Mouse (Mus musculus) midbrain, embryonic 10.5 days (tissue): ENCODE measurements around the gene Cst6. TPM values are rescaled to one million over a fixed set of nuclear protein-coding genes. Genes with fewer than 3 reads are reported as not detected.

Experiments used
- DNase-seq: peaks from one replicate; pipeline ENCODE4 v3.0.0-alpha.2; 2017; ENCODE audit warnings: low spot score
- H3K27ac ChIP-seq: fragments of 300-500 bp; sonication (generic); replicated peaks from 2 replicates; pipeline ENCODE4 v1.5.1; 2016; ENCODE audit warnings: mild to moderate bottlenecking
- H3K27me3 ChIP-seq: fragments of 300-500 bp; sonication (generic); 2 replicates; pipeline ENCODE4 v1.6.1; 2016; ENCODE audit warnings: low read depth, mild to moderate bottlenecking; ENCODE audit not compliant: poor library complexity, severe bottlenecking
- H3K36me3 ChIP-seq: fragments of 300-500 bp; sonication (generic); 2 replicates; pipeline ENCODE4 v1.6.1; 2016; ENCODE audit warnings: mild to moderate bottlenecking, moderate library complexity
- H3K4me1 ChIP-seq: fragments of 300-500 bp; sonication (generic); 2 replicates; pipeline ENCODE4 v1.6.1; 2016
- H3K4me3 ChIP-seq: fragments of 300-500 bp; sonication (generic); 2 replicates; pipeline ENCODE4 v1.5.1; 2016; ENCODE audit warnings: mild to moderate bottlenecking, moderate library complexity
- H3K9me3 ChIP-seq: fragments of 300-500 bp; sonication (generic); replicated peaks from 2 replicates; pipeline ENCODE4 v1.6.1; 2016; ENCODE audit warnings: mild to moderate bottlenecking
- WGBS: fragments of 180-500 bp; shearing (Covaris S2); methylation state at CpG from one replicate; pipeline ENCODE4 v1.1.7; 2016; 5-methylcytosine and 5-hydroxymethylcytosine counted together
- polyA plus RNA-seq: library from polyadenylated mRNA; unstranded; fragments of >200 nt; fragmentation: Nextera tagmentation; extraction: Ambion mirVana; gene quantifications from 2 replicates; pipeline ENCODE4 v1.2.1, GENCODE M21; 2016

The Cst6 gene
- polyA plus RNA-seq, 1 experiment from 2014 or later, result 0.67 TPM

GRCm38 (mm10) chr19:5300588-5300987, 48.8 kb downstream of the Cst6 start:
- no peak for DNase-seq
- H3K4me1 ChIP-seq, result peaks cover 39% of the 10 kb centered on the region

GRCm38 (mm10) chr19:5297903-5298800, 51.2 kb downstream of the Cst6 start, which contains the start of gene Gal3st3:
Gene Gal3st3 (plus strand): TSS chr19:5298331.
- Histone ChIP-seq H3K4me3 (peak within 1 kb of the TSS; percentile 65), H3K36me3 (peaks cover 16% of the 10 kb centered on the region), H3K27me3 (no peaks in the 10 kb centered on the region), H3K4me1 (peaks cover 50% of the 10 kb centered on the region), H3K27ac (peak within 1 kb of the TSS; percentile 89), H3K9me3 (no peaks in the 10 kb centered on the region)
- WGBS, result 6% methylated on average over 32 of the region's 32 CpGs
- DNase-seq, result peak; percentile 68

More at GRCm38 (mm10) chr19:5300588-5300987, 48.8 kb downstream of the Cst6 start:
- Histone ChIP-seq H3K27ac (no peak overlapping the region), H3K36me3 (peaks cover 22% of the 10 kb centered on the region), H3K27me3 (no peaks in the 10 kb centered on the region), H3K4me3 (no peak overlapping the region), H3K9me3 (no peaks in the 10 kb centered on the region)
- 85% methylated on average over 6 of the region's 6 CpGs for WGBS

GRCm38 (mm10) chr19:5296630-5297029, 52.7 kb downstream of the Cst6 start:
- WGBS, result 85% methylated on average over 5 of the region's 5 CpGs
- DNase-seq, result no peak
- Histone ChIP-seq H3K4me3 (peak overlapping the region; percentile 95; the same call in 1 of the 2 replicates), H3K9me3 (no peaks in the 10 kb centered on the region), H3K27ac (0 out of 2 replicates have a peak overlapping the region, but pooled peaks have one; percentile 96), H3K36me3 (peaks cover 28% of the 10 kb centered on the region), H3K27me3 (no peaks in the 10 kb centered on the region), H3K4me1 (peaks cover 53% of the 10 kb centered on the region)

- no peak for DNase-seq
Observed at GRCm38 (mm10) chr19:5295736-5296075, 53.7 kb downstream of the Cst6 start.

GRCm38 (mm10) chr19:5294972-5295735, 54.2 kb downstream of the Cst6 start, which contains the start of gene Sf3b2:
Gene Sf3b2 (minus strand): TSS chr19:5295455.
- DNase-seq, result peak; percentile 98
- Histone ChIP-seq H3K4me3 (peak within 1 kb of the TSS; percentile 95), H3K9me3 (no peaks in the 10 kb centered on the region), H3K36me3 (peaks cover 43% of the 10 kb centered on the region), H3K4me1 (peaks cover 53% of the 10 kb centered on the region), H3K27me3 (no peaks in the 10 kb centered on the region), H3K27ac (peak within 1 kb of the TSS; percentile 96)
- WGBS, result under 1% methylated on average over 46 of the region's 46 CpGs

More at GRCm38 (mm10) chr19:5295736-5296075, 53.7 kb downstream of the Cst6 start:
- H3K9me3 ChIP-seq, result no peaks in the 10 kb centered on the region
- peak overlapping the region; percentile 96 for H3K27ac ChIP-seq
- peaks cover 53% of the 10 kb centered on the region for H3K4me1 ChIP-seq
- WGBS, result 7% methylated on average over 13 of the region's 13 CpGs
- peaks cover 37% of the 10 kb centered on the region for H3K36me3 ChIP-seq
- H3K27me3 ChIP-seq, result no peaks in the 10 kb centered on the region
- H3K4me3 ChIP-seq, result peak overlapping the region; percentile 95

Other genes with a start within 250 kb of the Cst6 start
- gene Rab1b, start 242.5 kb downstream of the Cst6 start, polyA plus RNA-seq, result 267 and 280 TPM in 2 replicates
- gene Klc2, start 231.0 kb downstream of the Cst6 start, polyA plus RNA-seq, result 31.1 and 40.7 TPM in 2 replicates
- gene Pacs1, start 76.5 kb downstream of the Cst6 start, polyA plus RNA-seq, result 21.3 and 23.7 TPM in 2 replicates
- gene Sf3b2, start 54.1 kb downstream of the Cst6 start, polyA plus RNA-seq, result 468 and 500 TPM in 2 replicates
- gene Gal3st3, start 51.2 kb downstream of the Cst6 start, polyA plus RNA-seq, result 10.8 and 15.4 TPM in 2 replicates
- gene Catsper1, start 13.8 kb downstream of the Cst6 start, polyA plus RNA-seq, result not detected in 2 replicates
- 86.9 and 89.4 TPM in 2 replicates for gene Eif1ad, start 17.2 kb upstream of the Cst6 start, polyA plus RNA-seq
- 575 and 616 TPM in 2 replicates for gene Banf1, start 17.6 kb upstream of the Cst6 start, polyA plus RNA-seq
- 88.2 and 96.2 TPM in 2 replicates for gene Sart1, start 39.1 kb upstream of the Cst6 start, polyA plus RNA-seq
- gene Tsga10ip, start 53.0 kb upstream of the Cst6 start, polyA plus RNA-seq, result 0.39 TPM in 1 of 2 replicates, not detected in the other
- 221 and 228 TPM in 2 replicates for gene Drap1, start 75.4 kb upstream of the Cst6 start, polyA plus RNA-seq
- 45.1 and 48.5 TPM in 2 replicates for gene AI837181, start 75.6 kb upstream of the Cst6 start, polyA plus RNA-seq
- gene Fosl1, start 98.0 kb upstream of the Cst6 start, polyA plus RNA-seq, result not detected in 2 replicates
- 5.5 and 6.0 TPM in 2 replicates for gene Ccdc85b, start 108.3 kb upstream of the Cst6 start, polyA plus RNA-seq
- gene Fibp, start 111.0 kb upstream of the Cst6 start, polyA plus RNA-seq, result 98.0 and 111 TPM in 2 replicates
- 1.7 and 2.7 TPM in 2 replicates for gene Ctsw, start 118.9 kb upstream of the Cst6 start, polyA plus RNA-seq
- 67.6 and 69.1 TPM in 2 replicates for gene Efemp2, start 124.4 kb upstream of the Cst6 start, polyA plus RNA-seq
- gene Mus81, start 138.8 kb upstream of the Cst6 start, polyA plus RNA-seq, result 41.3 and 47.0 TPM in 2 replicates
- gene Cfl1, start 140.9 kb upstream of the Cst6 start, polyA plus RNA-seq, result 3,131 and 3,331 TPM in 2 replicates
- not detected in 2 replicates for gene 1700020D05Rik, start 154.2 kb upstream of the Cst6 start, polyA plus RNA-seq
- 9.6 and 15.3 TPM in 2 replicates for gene Snx32, start 161.0 kb upstream of the Cst6 start, polyA plus RNA-seq
- gene Ovol1, start 211.1 kb upstream of the Cst6 start, polyA plus RNA-seq, result 0.16 and 0.29 TPM in 2 replicates
- gene Ap5b1, start 218.5 kb upstream of the Cst6 start, polyA plus RNA-seq, result 1.6 and 2.3 TPM in 2 replicates